Mouse (Mus musculus): ENCODE data around the gene Krtap17-1.

The Krtap17-1 gene

DNA sequence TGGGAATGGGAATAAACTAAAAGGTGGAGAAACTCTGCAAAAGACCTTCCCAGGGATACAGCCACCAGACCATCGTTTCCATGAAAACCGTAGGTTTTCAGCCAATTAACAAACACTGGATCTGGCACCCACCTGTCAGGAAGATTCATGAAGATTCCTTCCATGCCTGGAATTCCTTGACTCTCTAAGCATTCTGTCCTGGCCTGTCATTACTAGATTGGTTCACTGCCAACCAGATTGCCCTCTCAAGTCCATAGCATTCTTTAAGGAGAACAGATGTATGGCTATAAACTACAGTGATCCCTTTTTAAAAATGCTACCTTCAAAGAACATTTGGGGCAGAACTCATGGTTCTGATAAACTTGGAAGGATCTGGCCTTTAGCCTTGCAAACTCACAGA lies 27.8 kb downstream of the Krtap17-1 start:
- no peak for DNase-seq (ENCODE audit: extremely low spot score, low read depth, low spot score)

DNA sequence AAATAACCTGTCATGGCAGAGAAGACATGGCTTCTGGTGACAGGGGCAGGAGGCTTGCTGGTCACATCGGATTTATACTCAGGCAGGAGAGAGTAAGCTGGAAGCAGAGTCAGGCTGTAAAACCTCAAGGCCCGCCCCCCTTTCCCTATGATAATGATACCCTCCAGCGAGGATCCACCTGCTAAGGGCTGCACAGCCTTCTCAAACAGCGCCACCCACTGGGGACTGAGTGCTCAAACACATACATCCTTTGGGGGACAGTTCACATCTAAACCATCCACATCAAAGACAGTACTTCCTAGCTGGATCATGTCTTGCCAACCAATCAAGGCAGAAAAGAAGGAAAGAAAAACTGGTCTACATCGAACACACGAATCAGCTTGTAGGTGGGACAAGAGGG lies 29.6 kb downstream of the Krtap17-1 start:
- no peak for DNase-seq (ENCODE audit: extremely low spot score, low read depth, low spot score)

DNA sequence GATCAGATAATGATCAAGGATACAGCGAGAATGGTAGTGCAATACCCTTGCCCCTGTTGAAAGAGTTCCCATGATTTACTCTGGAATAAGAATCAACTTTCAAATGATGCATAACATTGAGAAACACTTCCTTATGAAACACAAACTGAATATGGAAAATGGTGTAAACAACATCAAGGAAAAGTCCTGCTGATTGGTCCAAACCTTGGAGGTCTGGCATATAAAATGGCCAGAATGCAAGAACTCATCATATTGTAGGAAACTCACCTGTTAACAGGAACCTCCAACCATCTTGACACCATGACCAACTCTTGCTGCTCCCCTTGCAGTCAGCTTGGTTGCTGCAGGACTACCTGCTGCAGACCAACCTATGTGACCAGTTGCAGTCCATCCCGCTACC lies 45.6 kb downstream of the Krtap17-1 start, which contains the start of gene Krtap9-5:
Krtap9-5 (plus strand) TSS at position 301 of the 400 bp plus-strand sequence.
- DNase-seq (ENCODE audit: extremely low spot score, low read depth, low spot score), result no peak

Measured in hindlimb bud, embryonic 11.5 days (tissue).